Mouse (Mus musculus): ENCODE data around the gene Jchain. TPM values are rescaled to one million over a fixed set of nuclear protein-coding genes. Genes with fewer than 3 reads are reported as not detected.
A peak's percentile ranks its signal among the peaks of the same experiment; 100 is the strongest.

Jchain gene
- not detected in 2 replicates for total RNA-seq (2014; rRNA removed; ENCODE audit: low replicate concordance)
- 0.05 and 0.10 TPM in 2 replicates for polyA plus RNA-seq (2015; fragmentation: Nextera tagmentation; extraction: Ambion mirVana)

DNA sequence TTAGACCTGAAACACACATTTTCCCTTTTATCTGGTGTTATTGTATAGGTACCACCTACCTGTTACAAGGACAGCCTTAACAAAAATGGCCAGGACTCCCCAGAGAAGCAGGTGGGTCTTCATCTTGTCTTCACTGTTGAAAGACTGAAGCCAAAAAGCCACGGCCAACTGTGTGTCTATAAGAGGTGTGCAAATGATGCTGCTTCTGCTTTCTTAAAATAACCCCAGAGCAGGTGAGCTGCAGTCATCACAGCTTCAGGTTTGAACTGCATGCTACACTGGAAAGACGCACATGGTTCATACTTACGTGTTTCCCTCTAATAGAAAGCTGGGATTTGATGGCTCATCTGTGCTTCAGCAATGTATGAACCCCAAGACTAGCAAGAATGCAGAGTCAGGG, at the start of gene Jchain:
Jchain (minus strand) TSS at position 235 of the 400 bp plus-strand sequence.
- no peak for ATAC-seq (ENCODE audit: insufficient read depth, low read depth)
- no peaks in the 10 kb centered on the region for H3K36me3 ChIP-seq (replicated peaks; ENCODE audit: control insufficient read depth, insufficient read depth, low read length)

DNA sequence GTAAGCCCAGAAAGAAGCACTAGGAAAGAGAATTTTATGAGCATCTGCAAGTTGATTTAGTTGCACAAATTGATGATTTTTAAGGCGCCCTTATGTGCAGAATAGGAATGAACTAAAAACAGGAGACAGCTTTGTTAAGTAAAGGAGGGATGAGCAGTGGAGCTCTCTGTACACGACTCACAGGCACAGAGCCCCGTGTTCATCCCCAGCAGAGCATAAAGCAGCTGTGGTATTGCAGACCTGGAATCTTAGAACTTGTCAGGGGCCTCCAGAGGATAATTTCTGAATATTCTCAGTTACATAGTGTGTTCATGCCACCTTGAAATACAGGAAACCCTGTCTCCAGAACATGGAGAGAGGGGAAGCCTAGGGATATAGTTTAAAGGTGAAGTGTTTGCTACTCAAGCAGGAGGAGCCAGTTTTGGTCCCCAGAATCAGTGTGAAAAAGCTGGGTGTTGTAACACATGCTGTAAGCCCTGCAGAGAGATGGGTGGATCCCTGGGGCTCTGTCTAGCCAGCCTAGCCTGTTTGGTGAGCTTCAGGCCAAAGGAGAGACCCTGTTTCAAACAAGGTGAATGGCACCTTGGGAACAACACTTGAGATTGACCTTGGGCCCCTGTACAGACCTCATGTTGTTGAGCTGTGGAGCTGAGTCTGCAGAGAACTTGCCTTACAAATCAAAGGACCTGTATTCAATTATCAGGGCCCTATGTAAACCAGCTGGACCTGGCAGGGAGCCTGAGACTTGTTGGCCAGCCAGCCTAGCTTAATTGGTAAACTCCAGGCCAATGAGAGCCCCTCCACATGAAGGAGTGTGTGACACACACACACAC, 48.0 kb upstream of the Jchain start:
- H3K9ac ChIP-seq (replicated peaks; ENCODE audit: low read depth, low read length), result no peak overlapping the region
- 46% methylated on average over 3 of the region's 3 CpGs for WGBS
- no peak for DNase-seq (ENCODE audit: low spot score)
- H3K4me2 ChIP-seq (ENCODE audit: low read depth, low read length), result no peak overlapping the region
- H3K27me3 ChIP-seq (ENCODE audit: control insufficient read depth, insufficient read depth, low read length), result no peaks in the 10 kb centered on the region
- H3K9me3 ChIP-seq (replicated peaks; ENCODE audit: control insufficient read depth, low read length), result no peaks in the 10 kb centered on the region
- TF ChIP-seq EP300 (IDR thresholded peaks at IDR 0.05; ENCODE audit: low read depth) (no peak), CTCF (IDR thresholded peaks at IDR 0.05; ENCODE audit: low read depth) (no peak)
- peak overlapping the region; percentile 1; the same call in 1 of the 2 replicates for H3K27ac ChIP-seq (ENCODE audit: low read depth)
- no peak overlapping the region for H3K4me3 ChIP-seq (ENCODE audit: low read depth, low read length)
- no peak for ATAC-seq (ENCODE audit: insufficient read depth, low read depth)
- H3K36me3 ChIP-seq (replicated peaks; ENCODE audit: control insufficient read depth, insufficient read depth, low read length), result 0 out of 2 replicates have a peak, but pooled peaks cover 3% of the 10 kb centered on the region
- no peaks in the 10 kb centered on the region for H3K4me1 ChIP-seq (ENCODE audit: control insufficient read depth, insufficient read depth)

More for the DNA sequence above, at the start of gene Jchain:
- TF ChIP-seq EP300 (IDR thresholded peaks at IDR 0.05; ENCODE audit: low read depth) (no peak), CTCF (IDR thresholded peaks at IDR 0.05; ENCODE audit: low read depth) (no peak)
- Histone ChIP-seq H3K4me2 (ENCODE audit: low read depth, low read length) (no peak within 1 kb of the TSS), H3K27me3 (ENCODE audit: control insufficient read depth, insufficient read depth, low read length) (no peaks in the 10 kb centered on the region), H3K9ac (replicated peaks; ENCODE audit: low read depth, low read length) (no peak within 1 kb of the TSS), H3K4me1 (ENCODE audit: control insufficient read depth, insufficient read depth) (peaks cover 6% of the 10 kb centered on the region; the same call in 1 of the 2 replicates), H3K27ac (ENCODE audit: low read depth) (no peak within 1 kb of the TSS), H3K4me3 (ENCODE audit: low read depth, low read length) (no peak within 1 kb of the TSS), H3K9me3 (replicated peaks; ENCODE audit: control insufficient read depth, low read length) (no peaks in the 10 kb centered on the region)
- DNase-seq (ENCODE audit: low spot score), result no peak
- WGBS, result 84% methylated on average over 3 of the region's 3 CpGs

DNA sequence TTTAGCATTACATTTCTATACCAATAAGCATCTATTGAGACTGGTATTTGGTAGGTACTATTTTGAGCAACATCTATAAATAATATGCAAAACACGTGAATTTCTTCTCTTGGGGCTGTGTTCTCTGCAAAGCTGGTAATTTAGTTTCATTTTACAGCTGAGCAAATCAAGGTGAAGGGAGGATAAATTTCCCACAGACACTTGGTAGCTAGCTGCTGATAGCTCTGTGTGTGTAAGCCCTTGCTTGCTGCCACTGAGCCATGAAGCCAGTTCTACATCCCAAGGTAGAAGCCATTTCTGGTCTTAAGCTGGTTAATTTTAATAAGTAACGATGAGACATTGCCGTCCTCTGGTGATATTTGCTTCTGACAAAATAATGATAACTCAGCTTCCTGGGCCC, 47.1 kb upstream of the Jchain start:
- Histone ChIP-seq H3K9ac (replicated peaks; ENCODE audit: low read depth, low read length) (no peak overlapping the region), H3K27me3 (ENCODE audit: control insufficient read depth, insufficient read depth, low read length) (no peaks in the 10 kb centered on the region), H3K4me2 (ENCODE audit: low read depth, low read length) (no peak overlapping the region), H3K27ac (ENCODE audit: low read depth) (no peak overlapping the region), H3K36me3 (replicated peaks; ENCODE audit: control insufficient read depth, insufficient read depth, low read length) (0 out of 2 replicates have a peak, but pooled peaks cover 8% of the 10 kb centered on the region), H3K9me3 (replicated peaks; ENCODE audit: control insufficient read depth, low read length) (no peaks in the 10 kb centered on the region), H3K4me1 (ENCODE audit: control insufficient read depth, insufficient read depth) (no peaks in the 10 kb centered on the region), H3K4me3 (ENCODE audit: low read depth, low read length) (no peak overlapping the region)
- TF ChIP-seq EP300 (IDR thresholded peaks at IDR 0.05; ENCODE audit: low read depth) (no peak), CTCF (IDR thresholded peaks at IDR 0.05; ENCODE audit: low read depth) (no peak)
- DNase-seq (ENCODE audit: low spot score) (no peak), ATAC-seq (ENCODE audit: insufficient read depth, low read depth) (no peak)
- WGBS, result 85% methylated on average over 3 of the region's 3 CpGs

DNA sequence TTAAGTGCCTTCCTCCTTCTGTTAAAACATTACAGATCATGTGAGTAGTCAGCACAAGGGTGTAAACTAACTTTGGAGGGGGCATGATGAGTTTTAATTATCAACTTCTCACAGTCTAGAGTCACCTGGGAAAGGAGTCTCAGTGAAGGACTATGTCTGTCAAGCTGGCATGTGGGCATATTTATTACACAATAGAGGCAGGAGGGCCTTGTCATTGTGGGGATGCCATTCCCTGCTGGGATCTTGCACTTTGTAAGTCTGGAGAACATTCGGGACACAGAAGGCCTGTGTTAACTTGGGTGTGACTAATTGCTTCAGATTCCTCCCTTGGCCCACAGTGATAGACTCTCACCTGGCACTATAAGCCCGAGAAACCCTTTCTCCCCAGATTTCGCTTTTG, 41.9 kb upstream of the Jchain start:
- H3K4me3 ChIP-seq (ENCODE audit: low read depth, low read length), result no peak overlapping the region
- H3K36me3 ChIP-seq (replicated peaks; ENCODE audit: control insufficient read depth, insufficient read depth, low read length), result 0 out of 2 replicates have a peak, but pooled peaks cover 12% of the 10 kb centered on the region
- DNase-seq (ENCODE audit: low spot score) (no peak), ATAC-seq (ENCODE audit: insufficient read depth, low read depth) (no peak)
- H3K4me1 ChIP-seq (ENCODE audit: control insufficient read depth, insufficient read depth), result 0 out of 2 replicates have a peak, but pooled peaks cover 6% of the 10 kb centered on the region
- TF ChIP-seq CTCF (IDR thresholded peaks at IDR 0.05; ENCODE audit: low read depth), result no peak
- no peak overlapping the region for H3K4me2 ChIP-seq (ENCODE audit: low read depth, low read length)
- no peaks in the 10 kb centered on the region for H3K9me3 ChIP-seq (replicated peaks; ENCODE audit: control insufficient read depth, low read length)
- 78% methylated on average over 3 of the region's 3 CpGs for WGBS
- H3K9ac ChIP-seq (replicated peaks; ENCODE audit: low read depth, low read length), result no peak overlapping the region
- no peaks in the 10 kb centered on the region for H3K27me3 ChIP-seq (ENCODE audit: control insufficient read depth, insufficient read depth, low read length)
- H3K27ac ChIP-seq (ENCODE audit: low read depth), result no peak overlapping the region

DNA sequence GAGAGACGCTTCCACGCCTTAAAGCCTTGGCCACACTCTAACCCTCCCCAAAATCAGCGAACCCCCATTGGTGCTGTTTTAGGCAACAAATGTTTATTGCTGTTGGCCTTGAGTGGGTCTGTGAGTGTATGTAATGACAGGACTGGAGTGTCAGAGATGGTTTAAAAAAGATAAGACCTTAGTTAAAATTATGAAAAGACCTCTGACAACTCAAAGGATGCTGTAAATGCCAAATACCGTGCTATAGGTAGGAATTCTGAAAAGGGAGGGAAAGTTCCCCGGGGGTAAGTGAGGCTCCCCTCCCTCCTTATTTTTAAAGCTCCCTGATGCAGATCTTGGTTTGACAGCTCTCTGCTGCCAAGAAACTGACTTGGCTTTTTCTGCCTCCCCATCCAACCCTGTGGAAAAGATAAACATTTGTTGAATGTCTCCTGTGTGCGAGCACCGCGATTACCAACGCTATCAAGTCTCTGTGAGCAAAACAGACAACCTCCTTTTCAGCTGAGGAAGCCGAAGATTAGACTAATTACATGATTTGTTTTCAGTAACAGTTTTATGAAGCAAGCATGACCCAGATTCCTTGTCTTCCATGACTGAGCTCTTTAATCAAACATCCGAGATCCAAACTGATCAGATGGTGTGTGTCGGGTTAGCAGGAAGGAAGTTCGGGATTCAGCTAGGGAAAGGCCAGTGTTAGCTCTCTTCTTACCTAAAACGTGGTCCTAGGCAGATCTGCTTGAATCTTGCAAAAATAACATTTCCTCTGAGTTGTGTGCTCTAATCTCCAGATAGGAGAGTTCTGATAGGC, 38.5 kb upstream of the Jchain start:
- Histone ChIP-seq H3K27me3 (ENCODE audit: control insufficient read depth, insufficient read depth, low read length) (no peaks in the 10 kb centered on the region), H3K27ac (ENCODE audit: low read depth) (peak overlapping the region; percentile 93), H3K9ac (replicated peaks; ENCODE audit: low read depth, low read length) (peak overlapping the region; percentile 82), H3K4me3 (ENCODE audit: low read depth, low read length) (peak overlapping the region; percentile 78), H3K9me3 (replicated peaks; ENCODE audit: control insufficient read depth, low read length) (no peaks in the 10 kb centered on the region), H3K36me3 (replicated peaks; ENCODE audit: control insufficient read depth, insufficient read depth, low read length) (0 out of 2 replicates have a peak, but pooled peaks cover 12% of the 10 kb centered on the region), H3K4me2 (ENCODE audit: low read depth, low read length) (peak overlapping the region; percentile 82), H3K4me1 (ENCODE audit: control insufficient read depth, insufficient read depth) (0 out of 2 replicates have a peak, but pooled peaks cover 6% of the 10 kb centered on the region)
- peak; percentile 56 for DNase-seq (ENCODE audit: low spot score)
- WGBS, result 4% methylated on average over 14 of the region's 14 CpGs
- TF ChIP-seq CTCF (IDR thresholded peaks at IDR 0.05; ENCODE audit: low read depth) (no peak), EP300 (IDR thresholded peaks at IDR 0.05; ENCODE audit: low read depth) (no peak)
- no peak for ATAC-seq (ENCODE audit: insufficient read depth, low read depth)
